Mouse (Mus musculus): ENCODE measurements around the gene Dus1l. TPM values are rescaled to one million over a fixed set of nuclear protein-coding genes. Genes with fewer than 3 reads are reported as not detected.
"Not testable (repeated sequence)": the region's sequence is repeated elsewhere in the genome, so short reads cannot be mapped to it uniquely, and the experiment has no call there.

Gene Dus1l
- polyA plus RNA-seq, 1 experiment from 2014 or later = 42.2 TPM

- H3K27me3 ChIP-seq (ENCODE audit: control insufficient read depth, insufficient read depth, low read depth, low read length) = no peaks in the 10 kb centered on the region
- H3K9me3 ChIP-seq (replicated peaks; ENCODE audit: control insufficient read depth, low read length, poor library complexity, severe bottlenecking) = no peaks in the 10 kb centered on the region
- no peak overlapping the region for H3K9ac ChIP-seq (ENCODE audit: low read depth, low read length)
- 81% methylated on average over 3 of the region's 3 CpGs for WGBS
- no peak overlapping the region for H3K27ac ChIP-seq (ENCODE audit: low read length)
- no peak overlapping the region for H3K4me2 ChIP-seq (ENCODE audit: low read length)
- H3K36me3 ChIP-seq (ENCODE audit: control insufficient read depth, insufficient read depth, low read length) = no peaks in the 10 kb centered on the region
- H3K4me1 ChIP-seq (ENCODE audit: control insufficient read depth, insufficient read depth, low read length) = no peaks in the 10 kb centered on the region; the same call in 1 of the 2 replicates
- no peak for ATAC-seq
- no peak overlapping the region for H3K4me3 ChIP-seq (ENCODE audit: low read depth, low read length)
Measured at GRCm38 (mm10) chr11:120772749-120773148, 23.5 kb downstream of the Dus1l start.

- H3K9me3 ChIP-seq (replicated peaks; ENCODE audit: control insufficient read depth, low read length, poor library complexity, severe bottlenecking) = no peaks in the 10 kb centered on the region
- H3K27me3 ChIP-seq (ENCODE audit: control insufficient read depth, insufficient read depth, low read depth, low read length) = no peaks in the 10 kb centered on the region
- WGBS = 37% methylated on average over 1 of the region's 1 CpGs
Measured at GRCm38 (mm10) chr11:120768206-120768605, 28.0 kb downstream of the Dus1l start.

GRCm38 (mm10) chr11:120767023-120767422 is 29.2 kb downstream of the Dus1l start:
- not testable (repeated sequence) for H3K9me3 ChIP-seq (replicated peaks; ENCODE audit: control insufficient read depth, low read length, poor library complexity, severe bottlenecking); H3K27ac ChIP-seq (ENCODE audit: low read length); H3K9ac ChIP-seq (ENCODE audit: low read depth, low read length); H3K4me2 ChIP-seq (ENCODE audit: low read length); H3K4me1 ChIP-seq (ENCODE audit: control insufficient read depth, insufficient read depth, low read length); ATAC-seq; H3K36me3 ChIP-seq (ENCODE audit: control insufficient read depth, insufficient read depth, low read length); H3K4me3 ChIP-seq (ENCODE audit: low read depth, low read length); H3K27me3 ChIP-seq (ENCODE audit: control insufficient read depth, insufficient read depth, low read depth, low read length)
- 78% methylated on average over 3 of the region's 7 CpGs for WGBS

More at GRCm38 (mm10) chr11:120768206-120768605, 28.0 kb downstream of the Dus1l start:
- no peak overlapping the region for H3K4me3 ChIP-seq (ENCODE audit: low read depth, low read length)
- H3K9ac ChIP-seq (ENCODE audit: low read depth, low read length) = no peak overlapping the region
- H3K4me1 ChIP-seq (ENCODE audit: control insufficient read depth, insufficient read depth, low read length) = no peaks in the 10 kb centered on the region
- H3K4me2 ChIP-seq (ENCODE audit: low read length) = no peak overlapping the region
- no peak for ATAC-seq
- no peaks in the 10 kb centered on the region for H3K36me3 ChIP-seq (ENCODE audit: control insufficient read depth, insufficient read depth, low read length)
- no peak overlapping the region for H3K27ac ChIP-seq (ENCODE audit: low read length)

- H3K9ac ChIP-seq (ENCODE audit: low read depth, low read length); H3K9me3 ChIP-seq (replicated peaks; ENCODE audit: control insufficient read depth, low read length, poor library complexity, severe bottlenecking); H3K4me3 ChIP-seq (ENCODE audit: low read depth, low read length); H3K4me1 ChIP-seq (ENCODE audit: control insufficient read depth, insufficient read depth, low read length); H3K27me3 ChIP-seq (ENCODE audit: control insufficient read depth, insufficient read depth, low read depth, low read length); H3K36me3 ChIP-seq (ENCODE audit: control insufficient read depth, insufficient read depth, low read length); H3K4me2 ChIP-seq (ENCODE audit: low read length); H3K27ac ChIP-seq (ENCODE audit: low read length): not testable (repeated sequence)
- ATAC-seq = 0 out of 2 replicates have a peak, but pooled peaks have one; percentile 42
- WGBS = 17% methylated on average over 1 of the region's 23 CpGs
Measured at GRCm38 (mm10) chr11:120763121-120763999, 32.8 kb downstream of the Dus1l start.

GRCm38 (mm10) chr11:120762672-120763041 is 33.5 kb downstream of the Dus1l start, which contains the start of gene Hmga1b:
TSS of gene Hmga1b (plus strand) at chr11:120762794.
- not testable (repeated sequence) for H3K27me3 ChIP-seq (ENCODE audit: control insufficient read depth, insufficient read depth, low read depth, low read length); H3K36me3 ChIP-seq (ENCODE audit: control insufficient read depth, insufficient read depth, low read length); H3K4me1 ChIP-seq (ENCODE audit: control insufficient read depth, insufficient read depth, low read length); ATAC-seq; H3K27ac ChIP-seq (ENCODE audit: low read length); H3K4me2 ChIP-seq (ENCODE audit: low read length); H3K9ac ChIP-seq (ENCODE audit: low read depth, low read length); H3K4me3 ChIP-seq (ENCODE audit: low read depth, low read length); H3K9me3 ChIP-seq (replicated peaks; ENCODE audit: control insufficient read depth, low read length, poor library complexity, severe bottlenecking)
- 30% methylated on average over 11 of the region's 14 CpGs for WGBS

GRCm38 (mm10) chr11:120761811-120762671 is 34.2 kb downstream of the Dus1l start:
- WGBS = 78% methylated on average over 14 of the region's 14 CpGs
- Histone ChIP-seq H3K9ac (ENCODE audit: low read depth, low read length) (no peak overlapping the region), H3K27ac (ENCODE audit: low read length) (no peak overlapping the region), H3K4me1 (ENCODE audit: control insufficient read depth, insufficient read depth, low read length) (no peaks in the 10 kb centered on the region), H3K36me3 (ENCODE audit: control insufficient read depth, insufficient read depth, low read length) (no peaks in the 10 kb centered on the region), H3K4me3 (ENCODE audit: low read depth, low read length) (no peak overlapping the region), H3K4me2 (ENCODE audit: low read length) (no peak overlapping the region), H3K27me3 (ENCODE audit: control insufficient read depth, insufficient read depth, low read depth, low read length) (peaks cover 3% of the 10 kb centered on the region), H3K9me3 (replicated peaks; ENCODE audit: control insufficient read depth, low read length, poor library complexity, severe bottlenecking) (peaks cover 4% of the 10 kb centered on the region; the same call in 1 of the 2 replicates)
- ATAC-seq = no peak

GRCm38 (mm10) chr11:120760236-120760635 is 36.0 kb downstream of the Dus1l start:
- no peaks in the 10 kb centered on the region for H3K36me3 ChIP-seq (ENCODE audit: control insufficient read depth, insufficient read depth, low read length)
- H3K27me3 ChIP-seq (ENCODE audit: control insufficient read depth, insufficient read depth, low read depth, low read length) = peaks cover 3% of the 10 kb centered on the region
- ATAC-seq = no peak
- no peak overlapping the region for H3K4me3 ChIP-seq (ENCODE audit: low read depth, low read length)
- no peak overlapping the region for H3K4me2 ChIP-seq (ENCODE audit: low read length)
- 88% methylated on average over 9 of the region's 9 CpGs for WGBS
- H3K27ac ChIP-seq (ENCODE audit: low read length) = no peak overlapping the region
- H3K9me3 ChIP-seq (replicated peaks; ENCODE audit: control insufficient read depth, low read length, poor library complexity, severe bottlenecking) = peaks cover 4% of the 10 kb centered on the region; the same call in 1 of the 2 replicates
- H3K9ac ChIP-seq (ENCODE audit: low read depth, low read length) = no peak overlapping the region
- H3K4me1 ChIP-seq (ENCODE audit: control insufficient read depth, insufficient read depth, low read length) = no peaks in the 10 kb centered on the region

- Histone ChIP-seq H3K27ac (ENCODE audit: low read length) (no peak overlapping the region), H3K9ac (ENCODE audit: low read depth, low read length) (no peak overlapping the region), H3K36me3 (ENCODE audit: control insufficient read depth, insufficient read depth, low read length) (no peaks in the 10 kb centered on the region), H3K4me3 (ENCODE audit: low read depth, low read length) (no peak overlapping the region), H3K4me1 (ENCODE audit: control insufficient read depth, insufficient read depth, low read length) (no peaks in the 10 kb centered on the region), H3K27me3 (ENCODE audit: control insufficient read depth, insufficient read depth, low read depth, low read length) (no peaks in the 10 kb centered on the region), H3K9me3 (replicated peaks; ENCODE audit: control insufficient read depth, low read length, poor library complexity, severe bottlenecking) (no peaks in the 10 kb centered on the region), H3K4me2 (ENCODE audit: low read length) (no peak overlapping the region)
- 66% methylated on average over 4 of the region's 4 CpGs for WGBS
- ATAC-seq = no peak
Measured at GRCm38 (mm10) chr11:120751606-120752005, 44.6 kb downstream of the Dus1l start.

GRCm38 (mm10) chr11:120749430-120749829 is 46.8 kb downstream of the Dus1l start:
- no peak for ATAC-seq
- 64% methylated on average over 8 of the region's 8 CpGs for WGBS

More at GRCm38 (mm10) chr11:120749430-120749829, 46.8 kb downstream of the Dus1l start:
- Histone ChIP-seq H3K4me3 (ENCODE audit: low read depth, low read length) (no peak overlapping the region), H3K36me3 (ENCODE audit: control insufficient read depth, insufficient read depth, low read length) (no peaks in the 10 kb centered on the region), H3K4me1 (ENCODE audit: control insufficient read depth, insufficient read depth, low read length) (no peaks in the 10 kb centered on the region), H3K9ac (ENCODE audit: low read depth, low read length) (no peak overlapping the region), H3K4me2 (ENCODE audit: low read length) (no peak overlapping the region), H3K27me3 (ENCODE audit: control insufficient read depth, insufficient read depth, low read depth, low read length) (no peaks in the 10 kb centered on the region), H3K9me3 (replicated peaks; ENCODE audit: control insufficient read depth, low read length, poor library complexity, severe bottlenecking) (no peaks in the 10 kb centered on the region), H3K27ac (ENCODE audit: low read length) (no peak overlapping the region)
